Mouse (Mus musculus) lung, postnatal 14 days (tissue): Measurements from ENCODE around the gene E2f8.

Experiments
- DNase-seq: peaks from one replicate; pipeline ENCODE4 v3.0.0; 2021

Gene E2f8

GRCm38 (mm10) chr7:48851529-48852104 lies 29.8 kb downstream of the E2f8 start:
- DNase-seq, result no peak

DNA sequence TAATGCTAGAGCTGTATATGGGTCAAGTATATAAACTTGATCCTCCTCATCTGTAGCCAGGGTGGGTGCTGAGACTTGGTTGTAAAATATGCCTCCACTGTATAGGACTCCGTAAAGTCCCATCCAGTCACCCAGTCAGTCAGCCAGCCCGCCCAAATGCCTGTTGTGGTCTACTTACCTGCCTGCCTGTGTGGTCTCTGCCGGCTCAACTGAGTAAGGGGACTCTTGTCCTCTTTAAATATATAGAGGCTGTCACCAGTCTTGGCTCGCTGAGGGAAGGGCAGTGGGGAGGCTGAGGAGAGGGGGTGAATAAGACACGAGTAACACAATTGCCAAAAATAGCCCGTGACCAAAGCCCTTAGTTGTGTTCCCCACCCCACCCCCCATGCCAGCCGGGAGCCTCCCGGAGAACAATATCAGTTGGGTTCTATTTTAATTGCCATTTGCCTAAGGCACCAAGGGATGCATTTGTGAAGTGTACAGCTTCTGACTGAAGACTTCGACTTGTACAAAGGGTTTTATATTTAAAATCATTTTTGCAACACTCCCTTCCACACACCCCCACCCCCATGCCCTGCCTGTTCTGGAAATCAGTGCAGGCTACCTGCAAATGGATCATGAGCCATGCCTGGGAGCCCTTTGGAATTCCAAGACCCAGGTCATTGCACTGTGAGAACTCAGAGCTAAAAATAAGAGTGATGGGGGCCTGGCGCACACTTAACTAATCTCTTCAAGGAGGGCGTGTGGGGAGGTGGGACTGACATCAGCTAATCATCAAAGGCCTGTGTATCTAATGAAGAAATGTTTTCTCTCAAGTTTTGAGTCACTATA lies 33.4 kb downstream of the E2f8 start, which contains the start of gene Csrp3:
Csrp3 (minus strand) TSS at position 214 of the 831 bp plus-strand sequence.
- DNase-seq, result no peak

GRCm38 (mm10) chr7:48846755-48847154 lies 34.6 kb downstream of the E2f8 start:
- DNase-seq, result no peak

GRCm38 (mm10) chr7:48845213-48845973 lies 36.0 kb downstream of the E2f8 start:
- DNase-seq, result no peak

DNA sequence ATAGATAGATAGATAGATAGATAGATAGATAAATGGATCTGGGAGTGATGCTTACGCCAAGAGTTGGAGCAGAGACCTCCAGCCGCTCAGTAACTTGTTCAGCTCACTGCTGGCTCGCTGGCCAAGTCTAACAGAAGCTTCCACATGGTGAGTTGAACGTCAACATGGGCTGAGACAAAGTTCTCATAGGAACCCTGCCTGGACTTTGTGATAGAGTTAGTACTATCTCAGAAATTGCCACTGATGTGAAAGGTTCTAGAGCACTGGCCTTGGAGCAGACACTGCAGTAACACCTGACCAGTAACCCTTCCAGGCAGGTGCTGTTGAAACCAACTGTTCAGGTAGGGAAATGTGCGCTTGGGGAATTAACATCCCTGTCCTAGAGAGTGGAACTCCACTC lies 37.9 kb downstream of the E2f8 start:
- DNase-seq, result no peak

GRCm38 (mm10) chr7:48842353-48842752 lies 39.0 kb downstream of the E2f8 start:
- DNase-seq, result no peak

- no peak for DNase-seq
Measured at GRCm38 (mm10) chr7:48841538-48841937, 39.9 kb downstream of the E2f8 start.

GRCm38 (mm10) chr7:48840545-48840944 lies 40.9 kb downstream of the E2f8 start:
- DNase-seq, result no peak

- no peak for DNase-seq
Measured at GRCm38 (mm10) chr7:48838434-48838833, 43.0 kb downstream of the E2f8 start.

- DNase-seq, result no peak
Measured at GRCm38 (mm10) chr7:48836949-48837348, 44.4 kb downstream of the E2f8 start.

DNA sequence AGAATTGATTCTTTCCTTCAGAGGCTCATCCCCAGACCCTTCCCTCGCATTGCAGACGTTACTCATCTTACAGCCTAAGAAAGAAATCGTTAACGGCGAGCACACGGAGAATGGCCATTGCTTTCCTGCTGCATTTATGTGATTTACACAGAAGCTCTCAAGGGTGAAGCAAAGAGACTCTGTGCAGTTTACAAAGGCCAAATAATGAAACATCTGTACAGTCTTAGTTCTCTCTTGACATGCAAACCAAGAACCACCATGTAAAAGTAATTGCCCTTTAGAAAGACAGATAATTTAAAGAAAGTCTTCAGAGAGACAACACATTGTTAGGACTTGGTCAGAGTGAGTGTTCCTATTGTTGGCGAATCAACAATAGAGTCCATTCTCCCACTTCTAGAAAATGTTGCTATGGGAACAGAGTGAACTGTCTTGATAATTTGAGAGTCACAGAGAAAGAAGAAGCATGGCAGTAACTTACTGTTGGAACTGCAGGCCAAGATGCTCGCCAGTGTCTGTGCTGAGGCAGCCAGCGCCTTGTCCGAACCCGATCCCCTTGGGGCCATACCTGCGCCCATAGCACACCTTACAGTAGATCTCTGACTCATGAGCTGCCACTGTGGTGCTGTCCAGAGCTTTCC lies 46.3 kb downstream of the E2f8 start:
- no peak for DNase-seq

DNA sequence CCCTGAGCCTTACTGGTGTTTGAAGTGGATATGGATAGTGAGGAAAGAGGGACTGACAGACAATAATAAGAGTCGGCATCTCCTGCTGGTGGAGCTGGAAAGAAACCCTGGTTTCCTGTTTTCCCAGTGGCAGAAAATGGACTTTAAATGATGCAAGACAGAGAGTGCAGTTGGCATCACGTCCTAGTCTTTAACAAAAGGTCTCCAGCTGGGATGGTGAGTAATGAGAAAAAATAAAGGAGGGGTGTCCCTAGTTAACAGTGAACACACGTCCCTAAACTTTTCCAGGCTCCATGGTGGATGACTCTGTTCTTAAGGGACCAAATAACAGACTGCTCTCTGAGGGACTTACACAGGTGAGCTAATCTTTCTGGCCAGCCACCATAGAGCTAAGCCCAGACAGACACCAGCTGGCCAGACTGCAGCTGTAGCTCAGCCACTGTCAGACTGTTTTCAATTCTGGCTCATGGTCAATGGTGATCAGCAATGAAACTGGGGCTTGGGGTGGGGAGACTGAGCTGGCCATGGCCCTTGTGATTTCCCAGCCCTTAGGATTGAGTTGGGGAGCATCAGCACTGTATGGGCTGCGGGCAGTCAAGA lies 46.9 kb downstream of the E2f8 start:
- no peak for DNase-seq

DNA sequence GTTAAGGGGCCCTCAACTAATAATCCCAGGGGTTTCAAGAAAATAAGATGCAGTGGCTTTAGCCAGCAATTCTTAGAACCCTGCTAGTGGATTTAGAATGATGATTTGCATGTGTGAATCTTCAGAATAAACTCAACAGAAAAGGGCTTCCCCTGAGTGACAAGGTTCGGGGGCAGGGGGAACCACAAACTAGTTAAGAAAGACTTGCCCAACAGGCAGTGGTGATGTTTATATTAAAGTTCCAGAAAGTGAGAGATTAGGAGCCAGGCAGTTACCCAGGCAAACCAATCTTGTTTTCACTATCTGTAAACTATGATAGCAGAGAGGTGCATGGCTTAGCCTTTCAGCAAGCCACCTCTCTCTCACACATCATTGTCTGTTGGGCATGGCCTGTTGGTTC lies 48.7 kb downstream of the E2f8 start:
- no peak for DNase-seq

DNA sequence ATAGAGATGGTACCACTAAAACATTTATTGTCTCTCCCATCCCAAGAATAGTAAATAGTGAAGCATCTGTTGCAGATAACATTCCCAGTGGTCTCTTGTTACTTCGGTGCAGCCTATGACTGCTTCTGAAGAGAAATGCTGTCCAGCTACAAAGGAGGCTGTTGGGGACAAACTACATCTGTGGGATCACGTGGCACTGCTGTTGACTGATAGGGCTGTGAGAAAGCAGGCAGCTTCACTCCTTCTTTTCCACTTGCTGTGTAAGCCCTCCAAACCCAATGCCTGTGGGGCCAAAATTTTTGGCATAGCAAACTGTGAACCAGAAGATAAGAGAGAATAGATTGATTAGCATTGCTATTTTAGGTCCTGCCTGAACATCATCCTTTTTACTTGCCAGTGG lies 51.0 kb downstream of the E2f8 start:
- DNase-seq, result peak; percentile 54

DNA sequence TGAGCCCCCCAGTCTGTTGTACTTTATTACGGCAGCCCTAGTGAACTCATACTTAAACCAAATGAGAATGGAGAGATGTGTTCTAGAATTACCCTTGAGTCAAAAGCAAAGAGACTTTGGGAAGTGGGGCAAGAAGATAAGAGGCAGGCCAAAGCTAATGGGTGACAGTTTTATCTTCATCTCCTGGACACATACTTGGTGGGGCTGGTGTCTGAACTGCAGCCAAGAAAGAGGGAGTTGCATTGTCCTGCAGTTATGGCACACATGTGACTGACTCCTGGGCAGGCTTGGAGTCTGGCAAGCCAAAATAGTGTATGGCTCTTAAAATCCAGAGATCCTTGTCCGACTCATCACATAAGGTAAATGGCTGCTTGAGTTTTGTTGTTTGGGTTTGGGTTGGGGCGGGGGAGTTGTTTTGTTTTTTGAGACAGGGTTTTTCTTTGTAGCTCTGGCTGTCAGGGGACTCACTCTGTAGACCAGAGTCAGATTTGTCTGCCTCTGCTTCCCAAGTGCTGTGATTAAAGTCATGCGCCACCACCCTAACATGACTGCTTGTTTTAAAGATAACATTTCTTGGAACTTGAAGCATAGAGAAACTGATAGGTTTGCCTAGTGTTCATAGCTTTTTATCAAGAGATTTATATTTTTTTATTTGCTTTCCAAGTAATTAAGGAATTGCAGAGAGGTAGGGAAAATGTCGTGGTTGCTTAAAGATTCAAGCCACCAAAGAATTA lies 52.1 kb downstream of the E2f8 start:
- DNase-seq, result no peak

DNA sequence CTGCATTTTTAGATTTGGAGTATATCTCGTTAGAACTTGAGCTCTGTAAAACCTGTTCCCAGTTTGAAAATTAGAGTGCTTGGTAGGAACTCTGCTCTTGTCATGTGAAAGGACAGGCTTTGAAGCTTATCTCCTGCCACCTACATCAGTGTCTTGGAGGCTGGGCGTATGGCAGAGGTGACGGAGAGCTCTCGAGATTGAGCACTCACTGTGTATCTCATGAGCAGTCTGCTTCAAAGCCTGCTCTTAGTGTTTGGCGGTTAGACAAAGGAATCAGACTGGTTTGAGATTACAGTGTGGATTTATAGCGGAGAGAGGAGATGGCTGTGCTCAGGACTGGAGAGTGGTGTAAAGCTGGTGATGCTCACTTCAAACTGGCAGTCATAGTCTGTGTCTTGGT lies 56.2 kb downstream of the E2f8 start:
- DNase-seq, result no peak

DNA sequence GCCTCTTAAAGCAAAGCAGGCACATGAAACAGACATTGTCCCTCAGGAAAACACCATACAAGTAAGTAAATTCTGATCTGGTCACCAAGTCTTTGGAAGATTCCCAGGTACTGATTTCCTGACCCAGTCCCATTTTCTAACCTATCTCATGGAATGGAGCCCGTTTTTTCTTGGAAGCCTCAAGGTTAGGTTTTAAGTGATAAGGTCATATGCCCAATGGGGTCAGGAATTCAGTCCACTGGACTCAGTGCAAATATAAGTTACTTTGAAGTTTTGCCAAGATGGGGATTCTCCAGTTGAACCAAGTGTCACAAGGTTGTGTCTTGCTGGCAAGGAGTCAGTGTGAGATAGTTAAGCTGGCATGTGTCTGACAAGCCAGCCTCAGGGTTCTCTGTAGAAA lies 56.7 kb downstream of the E2f8 start:
- no peak for DNase-seq

DNA sequence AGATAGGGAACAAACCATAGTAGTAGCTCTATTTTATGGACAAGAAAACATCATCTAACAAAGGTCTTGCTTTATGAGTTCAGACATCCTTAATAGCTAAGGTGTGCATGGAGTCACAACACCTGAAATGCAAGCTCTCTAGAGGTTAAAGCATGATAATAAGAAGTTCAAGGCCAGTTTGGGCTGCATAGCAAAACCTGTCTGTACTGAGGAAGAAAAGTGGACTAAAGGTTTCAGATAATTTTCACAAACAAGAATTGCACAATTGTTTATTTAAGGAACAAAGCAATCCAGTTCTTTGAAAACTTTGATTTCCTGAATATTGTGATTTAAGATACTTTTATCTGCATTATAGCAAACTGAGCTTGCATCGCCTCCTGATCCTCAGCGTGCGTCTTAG lies 57.8 kb downstream of the E2f8 start:
- DNase-seq, result no peak

- no peak for DNase-seq
Measured at GRCm38 (mm10) chr7:48821654-48822053, 59.7 kb downstream of the E2f8 start.
